Mouse (Mus musculus) thymus, postnatal 4 days (tissue): ENCODE measurements around the gene L2hgdh.
"Not testable (repeated sequence)": the region's sequence is repeated elsewhere in the genome, so short reads cannot be mapped to it uniquely, and the experiment has no call there.

Source experiments
- DNase-seq: peaks from one replicate; pipeline ENCODE4 v3.0.0; 2021

The L2hgdh gene

DNA sequence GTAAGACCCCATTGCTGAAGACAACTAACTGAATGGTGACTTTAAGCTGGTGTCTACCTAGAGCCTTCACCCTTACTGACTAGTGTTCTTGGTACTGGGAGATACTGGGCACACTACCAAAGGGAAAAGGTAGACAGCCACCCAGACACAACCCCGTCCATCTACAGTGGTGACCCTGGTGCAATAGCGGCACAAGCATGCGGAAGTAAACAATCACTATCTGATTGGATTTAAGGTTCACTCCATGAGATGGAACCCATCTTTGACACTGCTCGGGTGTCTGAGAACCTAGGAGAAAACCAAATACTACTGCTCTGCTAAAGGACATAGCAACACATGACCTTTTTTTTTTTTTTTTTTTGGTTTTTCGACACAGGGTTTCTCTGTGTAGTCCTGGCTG is 63.0 kb downstream of the L2hgdh start:
- DNase-seq: no peak

DNA sequence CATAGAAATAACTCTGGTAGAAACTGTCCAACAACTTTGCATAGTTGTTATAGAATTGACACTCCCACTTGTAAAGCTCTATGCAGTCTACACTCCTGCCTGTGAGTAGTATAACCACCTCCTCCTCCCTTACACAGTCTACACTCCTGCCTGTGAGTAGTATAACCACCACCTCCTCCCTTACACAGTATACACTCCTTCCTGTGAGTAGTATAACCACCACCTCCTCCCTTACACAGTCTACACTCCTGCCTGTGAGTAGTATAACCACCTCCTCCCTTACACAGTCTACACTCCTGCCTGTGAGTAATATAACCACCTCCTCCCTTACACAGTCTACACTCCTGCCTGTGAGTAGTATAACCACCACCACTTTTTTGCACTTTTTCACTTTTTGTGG is 70.7 kb downstream of the L2hgdh start:
- DNase-seq: not testable (repeated sequence)

GRCm38 (mm10) chr12:69649511-69649910 is 75.2 kb downstream of the L2hgdh start:
- no peak for DNase-seq

GRCm38 (mm10) chr12:69645821-69646616 is 78.7 kb downstream of the L2hgdh start:
- no peak for DNase-seq

- DNase-seq: no peak
These were observed 79.8 kb downstream of the L2hgdh start for GRCm38 (mm10) chr12:69644877-69645276.

- DNase-seq: no peak
These were observed 81.8 kb downstream of the L2hgdh start for GRCm38 (mm10) chr12:69642877-69643276.
